Mouse (Mus musculus): ENCODE data around the gene Trip10.

GRCm38 (mm10) chr17:57245311-57245929, 3.8 kb upstream of the Trip10 start:
- TF ChIP-seq POLR2A (IDR thresholded peaks at IDR 0.05; ENCODE audit: borderline replicate concordance, extremely low read depth, insufficient read depth, insufficient read length, poor library complexity, severe bottlenecking): no peak
- TF ChIP-seq CTCF (IDR thresholded peaks at IDR 0.05; ENCODE audit: borderline replicate concordance, extremely low read depth, insufficient read depth, insufficient read length): no peak

Data from brain, embryonic 14.5 days (tissue).